Mouse (Mus musculus) stomach, postnatal 0 days (tissue): Measurements from ENCODE around the gene P4ha3.

Source experiments
- CTCF ChIP-seq: IDR thresholded peaks from 2 replicates; pipeline ENCODE4 v1.5.1; 2016; ENCODE audit warnings: antibody characterized with exemption, low read depth, mild to moderate bottlenecking, moderate library complexity
- EP300 ChIP-seq: optimal IDR thresholded peaks from 2 replicates; pipeline ENCODE3; 2016; ENCODE audit warnings: antibody characterized with exemption

DNA sequence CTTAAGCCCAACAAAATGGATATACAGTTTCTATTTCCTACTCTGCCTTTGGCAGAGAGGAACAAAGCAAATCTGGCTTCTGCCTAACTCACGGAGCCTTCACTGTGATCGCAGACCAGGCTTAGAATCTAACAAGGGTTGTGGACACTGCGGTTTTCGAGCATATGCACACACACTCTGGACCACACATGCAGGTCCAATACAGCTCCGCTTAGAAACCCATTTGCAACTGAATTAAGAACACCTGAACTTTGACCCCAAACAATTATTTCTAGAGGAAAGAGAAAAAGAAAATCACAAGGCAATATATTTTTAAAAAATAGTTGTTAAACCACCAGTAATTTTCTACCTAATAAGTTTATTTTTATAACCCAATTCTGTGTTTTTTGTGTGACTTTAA is 71.0 kb downstream of the P4ha3 start:
- TF ChIP-seq CTCF, result no peak
- no peak for TF ChIP-seq EP300
